Mouse (Mus musculus): ENCODE results near the gene Pigq.

The Pigq gene

GRCm38 (mm10) chr17:25958771-25959494 lies 14.2 kb upstream of the Pigq start:
- no peak for DNase-seq (ENCODE audit: low read depth, low spot score)

GRCm38 (mm10) chr17:25957586-25958051 lies 12.9 kb upstream of the Pigq start:
- no peak for DNase-seq (ENCODE audit: low read depth, low spot score)

GRCm38 (mm10) chr17:25956631-25957030 lies 11.9 kb upstream of the Pigq start:
- no peak for DNase-seq (ENCODE audit: low read depth, low spot score)

- DNase-seq (ENCODE audit: low read depth, low spot score), result no peak
These were observed 11.5 kb upstream of the Pigq start for GRCm38 (mm10) chr17:25956201-25956600.

- DNase-seq (ENCODE audit: low read depth, low spot score), result no peak
These were observed 11.0 kb upstream of the Pigq start for GRCm38 (mm10) chr17:25955736-25956135.

- no peak for DNase-seq (ENCODE audit: low read depth, low spot score)
These were observed 9.9 kb upstream of the Pigq start for GRCm38 (mm10) chr17:25954671-25955070.

- no peak for DNase-seq (ENCODE audit: low read depth, low spot score)
These were observed 8.4 kb upstream of the Pigq start for GRCm38 (mm10) chr17:25953161-25953560.

GRCm38 (mm10) chr17:25951803-25952623 lies 7.3 kb upstream of the Pigq start, which contains the start of gene A930017K11Rik:
A930017K11Rik (minus strand) TSS chr17:25952565.
- no peak for DNase-seq (ENCODE audit: low read depth, low spot score)

GRCm38 (mm10) chr17:25951225-25951802 lies 6.6 kb upstream of the Pigq start:
- DNase-seq (ENCODE audit: low read depth, low spot score), result no peak

GRCm38 (mm10) chr17:25950706-25951105 lies 6.0 kb upstream of the Pigq start:
- DNase-seq (ENCODE audit: low read depth, low spot score), result no peak

GRCm38 (mm10) chr17:25949981-25950380 lies 5.2 kb upstream of the Pigq start:
- DNase-seq (ENCODE audit: low read depth, low spot score), result no peak

GRCm38 (mm10) chr17:25948051-25948450 lies 3.3 kb upstream of the Pigq start:
- DNase-seq (ENCODE audit: low read depth, low spot score), result no peak

- DNase-seq (ENCODE audit: low read depth, low spot score), result no peak
These were observed 2.8 kb upstream of the Pigq start for GRCm38 (mm10) chr17:25947576-25947975.

GRCm38 (mm10) chr17:25946891-25947290 lies 2.2 kb upstream of the Pigq start:
- no peak for DNase-seq (ENCODE audit: low read depth, low spot score)

- DNase-seq (ENCODE audit: low read depth, low spot score), result no peak
These were observed 1.6 kb upstream of the Pigq start for GRCm38 (mm10) chr17:25946349-25946748.

- no peak for DNase-seq (ENCODE audit: low read depth, low spot score)
These were observed 900 bp upstream of the Pigq start for GRCm38 (mm10) chr17:25945517-25946155.

- no peak for DNase-seq (ENCODE audit: low read depth, low spot score)
These were observed 967 bp downstream of the Pigq start for GRCm38 (mm10) chr17:25943769-25944168.

GRCm38 (mm10) chr17:25943221-25943620 lies 1.5 kb downstream of the Pigq start:
- no peak for DNase-seq (ENCODE audit: low read depth, low spot score)

GRCm38 (mm10) chr17:25942597-25943151 lies 2.1 kb downstream of the Pigq start:
- no peak for DNase-seq (ENCODE audit: low read depth, low spot score)

GRCm38 (mm10) chr17:25941511-25942241 lies 3.1 kb downstream of the Pigq start:
- DNase-seq (ENCODE audit: low read depth, low spot score), result peak; percentile 84

- DNase-seq (ENCODE audit: low read depth, low spot score), result no peak
These were observed 10.2 kb downstream of the Pigq start for GRCm38 (mm10) chr17:25934526-25934925.
